Mouse (Mus musculus): ENCODE data around the gene Il22ra2. TPM values are rescaled to one million over a fixed set of nuclear protein-coding genes. Genes with fewer than 3 reads are reported as not detected.

Gene Il22ra2
- polyA plus RNA-seq, 1 experiment from 2014 or later, result 0.12 TPM

DNA sequence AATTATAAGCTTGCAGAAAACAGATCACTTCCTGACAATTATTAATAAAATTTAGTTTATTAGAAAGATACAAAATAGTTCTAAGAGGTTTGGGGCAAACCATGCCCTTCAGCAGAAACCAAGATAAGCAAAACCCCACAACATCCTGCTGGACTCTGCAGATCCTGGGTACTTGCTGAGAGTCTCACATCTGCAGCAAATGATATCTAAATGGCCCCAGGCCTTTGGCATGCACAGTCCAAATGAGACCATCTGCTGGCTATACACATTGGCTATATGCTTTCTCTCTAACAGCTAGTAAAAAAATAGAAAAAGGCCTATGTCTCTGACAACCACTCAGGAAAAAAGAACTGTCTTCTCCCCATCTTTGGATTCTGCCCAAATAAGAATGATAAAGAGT is 50.2 kb downstream of the Il22ra2 start:
- TF ChIP-seq CTCF (IDR thresholded peaks at IDR 0.05), result no peak
- no peak for TF ChIP-seq EP300 (IDR thresholded peaks at IDR 0.05)

DNA sequence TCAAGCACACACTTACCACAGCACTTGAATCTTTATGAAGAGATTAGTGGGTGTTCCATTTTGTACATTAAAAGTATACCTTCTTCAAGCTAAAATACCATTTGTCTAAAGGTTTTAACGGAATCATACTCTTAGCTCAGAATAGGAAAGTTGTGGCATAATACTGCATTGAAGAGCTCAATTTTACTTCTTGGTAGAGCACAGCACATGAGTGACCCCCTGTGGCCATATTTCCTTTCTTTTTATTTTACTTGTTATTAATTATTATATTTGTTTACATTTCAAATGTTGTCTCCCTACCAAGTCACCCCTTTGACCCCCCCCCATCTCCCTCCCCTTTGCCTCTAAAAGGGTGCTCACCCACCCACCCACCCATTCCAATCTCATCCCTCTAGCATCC is 51.3 kb downstream of the Il22ra2 start:
- WGBS, result 70% methylated on average over 1 of the region's 1 CpGs
- TF ChIP-seq CTCF (IDR thresholded peaks at IDR 0.05) (peak; percentile 62), EP300 (IDR thresholded peaks at IDR 0.05) (0 out of 2 replicates have a peak, but pooled peaks have one; percentile 13)
- no peaks in the 10 kb centered on the region for H3K4me1 ChIP-seq (ENCODE audit: insufficient read depth, low read depth, low read length)

More for the DNA sequence above, 50.2 kb downstream of the Il22ra2 start:
- H3K4me1 ChIP-seq (ENCODE audit: insufficient read depth, low read depth, low read length), result no peaks in the 10 kb centered on the region
- no peak overlapping the region for H3K9ac ChIP-seq (replicated peaks; ENCODE audit: low read depth)
- no peak for ATAC-seq
- H3K4me3 ChIP-seq (ENCODE audit: low read depth, low read length), result no peak overlapping the region
- no peaks in the 10 kb centered on the region for H3K36me3 ChIP-seq (ENCODE audit: insufficient read depth, low read length)
- no peaks in the 10 kb centered on the region for H3K27me3 ChIP-seq (replicated peaks; ENCODE audit: insufficient read depth, low read length)
- no peak overlapping the region for H3K27ac ChIP-seq (ENCODE audit: low read length)
- H3K9me3 ChIP-seq (ENCODE audit: low read length), result no peaks in the 10 kb centered on the region
- H3K4me2 ChIP-seq (replicated peaks; ENCODE audit: low read depth, low read length), result no peak overlapping the region
- no peak for DNase-seq (ENCODE audit: low spot score)

More for the DNA sequence above, 51.3 kb downstream of the Il22ra2 start:
- Histone ChIP-seq H3K36me3 (ENCODE audit: insufficient read depth, low read length) (no peaks in the 10 kb centered on the region), H3K4me3 (ENCODE audit: low read depth, low read length) (no peak overlapping the region), H3K9me3 (ENCODE audit: low read length) (no peaks in the 10 kb centered on the region), H3K9ac (replicated peaks; ENCODE audit: low read depth) (no peak overlapping the region), H3K27ac (ENCODE audit: low read length) (no peak overlapping the region), H3K4me2 (replicated peaks; ENCODE audit: low read depth, low read length) (no peak overlapping the region), H3K27me3 (replicated peaks; ENCODE audit: insufficient read depth, low read length) (no peaks in the 10 kb centered on the region)
- DNase-seq (ENCODE audit: low spot score), result peak; percentile 70
- no peak; the same call in 1 of the 2 replicates for ATAC-seq

Other genes with a start within 250 kb of the Il22ra2 start
- 138 and 159 TPM in 2 replicates for gene Ifngr1, start 30.0 kb upstream of the Il22ra2 start, polyA plus RNA-seq (2015; fragmentation: Nextera tagmentation; extraction: Ambion mirVana)
- 0.11 and 0.18 TPM in 2 replicates for gene Il20ra, start 90.6 kb downstream of the Il22ra2 start, polyA plus RNA-seq (2015; fragmentation: Nextera tagmentation; extraction: Ambion mirVana)
- gene Slc35d3, start 229.5 kb downstream of the Il22ra2 start, polyA plus RNA-seq (2015; fragmentation: Nextera tagmentation; extraction: Ambion mirVana), result 0.36 and 0.39 TPM in 2 replicates